Mouse (Mus musculus): ENCODE data around the gene Six1.

DNA sequence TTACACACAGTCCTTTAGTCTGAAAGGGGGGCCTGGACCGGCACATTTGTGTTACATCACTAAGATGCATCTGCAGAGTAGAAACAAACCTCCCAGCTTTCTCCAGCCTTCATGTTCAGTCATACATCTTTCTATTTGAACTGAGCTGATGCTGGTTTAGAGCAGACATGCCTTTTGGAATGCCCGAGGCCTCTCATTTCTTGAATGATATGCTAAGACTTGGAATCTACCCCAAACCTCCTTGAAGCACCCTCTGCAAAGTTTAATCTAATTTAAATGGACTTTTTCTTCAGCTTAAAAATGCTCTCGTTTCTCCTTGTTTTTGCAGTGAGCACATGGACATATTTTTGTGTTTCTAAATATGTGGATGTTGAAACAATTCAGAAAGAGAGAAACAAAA is 21.0 kb downstream of the Six1 start:
- no peak for TF ChIP-seq POLR2A (IDR thresholded peaks at IDR 0.05; ENCODE audit: control insufficient read depth, low read depth, low read length)
- TF ChIP-seq CTCF (IDR thresholded peaks at IDR 0.05; ENCODE audit: control insufficient read depth, insufficient read depth, insufficient replicate concordance, low read depth, low read length), result no peak

All from testis, adult 2 months (tissue).